In the genomic region with DNA sequence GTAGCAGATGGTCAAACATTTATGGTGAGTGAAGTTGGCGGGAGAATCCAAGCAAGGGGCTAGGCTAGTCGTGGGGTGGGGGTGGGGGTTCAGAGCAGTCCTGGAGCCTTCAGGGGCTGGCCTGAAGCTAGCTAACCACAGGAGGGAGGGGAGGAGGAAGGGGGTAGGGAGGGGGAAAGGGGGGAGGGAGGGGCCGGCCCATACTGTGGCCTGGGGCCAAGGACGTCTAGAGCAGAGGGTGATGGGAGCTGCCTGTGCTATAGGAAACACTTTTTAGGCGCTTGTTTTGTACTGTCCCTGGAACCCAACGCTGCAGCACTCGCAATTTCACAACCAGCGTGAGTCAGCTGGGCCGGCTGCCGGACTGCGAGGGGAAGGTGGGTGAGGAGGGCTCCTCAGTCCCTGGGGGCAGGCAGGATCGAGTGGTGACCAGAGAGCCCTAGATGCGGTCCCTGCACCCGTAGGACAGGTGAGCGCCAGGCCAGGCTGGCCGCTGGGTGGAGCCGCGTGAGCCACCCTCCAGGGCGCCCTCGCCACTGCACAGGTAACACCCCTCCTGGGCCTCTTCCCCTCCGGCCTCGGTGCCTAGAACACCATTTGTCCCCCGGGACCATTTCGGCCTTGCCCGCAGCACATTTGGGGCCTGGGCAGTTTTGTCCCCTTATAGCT, we compare ENCODE assay signal across 8 mouse cellular contexts. TPM values are rescaled to one million over a fixed set of nuclear protein-coding genes. Genes with fewer than 3 reads are reported as not detected.
A peak's percentile ranks its signal among the peaks of the same experiment; 100 is the strongest.
DNase-seq lines count a peak whose midpoint lies in the region; ATAC-seq and TF ChIP-seq lines count a peak whose summit lies in the region.

No protein-coding gene starts in this region.

- POLR2A ChIA-PET in Patski (lab: Charles Lee) = no interaction called here

- H3K9ac ChIP-seq in hindbrain, embryonic 14.5 days = peak overlapping the region; percentile 72

- intact Hi-C loops in left cerebral cortex, postnatal 14 days (cut with DNase I) = no loop called here

- DNase-seq in Patski (ENCODE audit: low read depth, low spot score) = no peak
- DNase-seq in cerebellum, adult 8-10 months = peak; percentile 41
- DNase-seq in hindbrain, embryonic 14.5 days (ENCODE audit: low spot score) = peak; percentile 26
- DNase-seq in left cerebral cortex, postnatal 14 days (ENCODE audit: low spot score in 2 of 2) = peak; percentile 7 to 8
- peak; percentile 21 to 22 for DNase-seq in right cerebral cortex, adult 2 months (ENCODE audit: low spot score in 2 of 2)
- DNase-seq in yolk sac, embryonic 10.5 days (ENCODE audit: low spot score) = peak; percentile 80

- no peaks in the 10 kb centered on the region for H3K4me1 ChIP-seq in hindbrain, embryonic 14.5 days (replicated peaks; ENCODE audit: control insufficient read depth, insufficient read depth, low read length)
- peaks cover 3% of the 10 kb centered on the region; the same call in 1 of the 2 replicates for H3K4me1 ChIP-seq in megakaryocyte, embryonic 14.5 days

- CTCF ChIA-PET in Patski (lab: Charles Lee) = no interaction called here

- H3K27me3 ChIP-seq in Patski = peaks cover 3% of the 10 kb centered on the region
- no peaks in the 10 kb centered on the region for H3K27me3 ChIP-seq in hindbrain, embryonic 14.5 days (ENCODE audit: control insufficient read depth, insufficient read depth, low read length)
- peaks cover 3% of the 10 kb centered on the region for H3K27me3 ChIP-seq in megakaryocyte, embryonic 14.5 days (replicated peaks)

- H3K4me2 ChIP-seq in hindbrain, embryonic 14.5 days (replicated peaks) = peak overlapping the region; percentile 64

- ATAC-seq in Patski = peak; percentile 90
- peak; percentile 58 for ATAC-seq in frontal cortex, adult (ENCODE audit: low TSS enrichment)
- peak; percentile 85 for ATAC-seq in hindbrain, embryonic 14.5 days (ENCODE audit: low FRiP score)

- WGBS in hindbrain, embryonic 14.5 days = 27% methylated on average over 14 of the region's 25 CpGs

- H3K4me3 ChIP-seq in hindbrain, embryonic 14.5 days (replicated peaks; ENCODE audit: low read length) = peak overlapping the region; percentile 56
- peak overlapping the region; percentile 96 for H3K4me3 ChIP-seq in megakaryocyte, embryonic 14.5 days (replicated peaks)

- no peak for TF ChIP-seq CTCF in Patski (IDR thresholded peaks at IDR 0.05)

- peak overlapping the region; percentile 73 for H3K27ac ChIP-seq in hindbrain, embryonic 14.5 days

- H3K9me3 ChIP-seq in hindbrain, embryonic 14.5 days (ENCODE audit: control insufficient read depth, low read length) = no peaks in the 10 kb centered on the region
- no peaks in the 10 kb centered on the region for H3K9me3 ChIP-seq in megakaryocyte, embryonic 14.5 days

- in situ Hi-C loops in Patski (cut with MboI; ENCODE audit: low pct_unique_long_range_greater_than_20kb) = loop anchor here (25.0 kb wide), 1 partner anchor 1536 kb away; the partner anchor contains the start of gene Asb11

- no peaks in the 10 kb centered on the region for H3K36me3 ChIP-seq in hindbrain, embryonic 14.5 days (replicated peaks; ENCODE audit: control insufficient read depth, insufficient read depth)
- H3K36me3 ChIP-seq in megakaryocyte, embryonic 14.5 days (replicated peaks; ENCODE audit: low read length) = peaks cover 16% of the 10 kb centered on the region

RNA-seq across cellular contexts. Expression of gene Ctps2, which starts 0.5 kb away (rescaled TPM):
- polyA plus RNA-seq in Patski (2021) = 109 TPM
- polyA plus RNA-seq in hindbrain, embryonic 14.5 days (2014; fragmentation: Nextera tagmentation; extraction: Ambion mirVana) = 97.1 and 107 TPM in 2 replicates
- 10 to 100 TPM; 52.1 to 56.5 TPM for total RNA-seq in left cerebral cortex, postnatal 14 days (2021)
- polyA plus RNA-seq in megakaryocyte, embryonic 14.5 days (2012; ENCODE audit: insufficient read depth, low replicate concordance) = 2.9 TPM in 1 of 2 replicates, not detected in the other

RNA-seq across cellular contexts. Expression of gene Syap1, which starts 13.3 kb away (rescaled TPM):
- polyA plus RNA-seq in Patski (2021) = 71.4 TPM
- polyA plus RNA-seq in hindbrain, embryonic 14.5 days (2014; fragmentation: Nextera tagmentation; extraction: Ambion mirVana) = 36.0 and 39.1 TPM in 2 replicates
- 10 to 100 TPM; 29.7 to 32.7 TPM for total RNA-seq in left cerebral cortex, postnatal 14 days (2021)
- 9.4 TPM in 1 of 2 replicates, not detected in the other for polyA plus RNA-seq in megakaryocyte, embryonic 14.5 days (2012; ENCODE audit: insufficient read depth, low replicate concordance)

Comparison
In these comparisons a context has a peak if more than half of its experiments do, and no peak if none do; other contexts are left out.
1. RNA of gene Ctps2, which starts 0.5 kb away (polyA plus RNA-seq): 109 TPM in Patski (single experiment) and 97.1 to 107 TPM in hindbrain, embryonic 14.5 days; 2.9 TPM in megakaryocyte, embryonic 14.5 days; every median in the first group is over 10 times any median in the second.
2. Peak in every context shown above with its lines, with median percentiles within 50 percentile points of each other: ATAC-seq.